Mouse (Mus musculus) v-Abl transformed pro-B cells (cell line): Measurements from ENCODE around the gene Sacm1l.

Source experiments
- in situ Hi-C, 2 experiments: fragments of 400-800 bp; cut with MboI; formaldehyde crosslinking; loops; one replicate each; pipeline ENCODE4 v1.15.1; 2025; ENCODE audit not compliant: unreplicated experiment in 2 of 2

The Sacm1l gene

DNA sequence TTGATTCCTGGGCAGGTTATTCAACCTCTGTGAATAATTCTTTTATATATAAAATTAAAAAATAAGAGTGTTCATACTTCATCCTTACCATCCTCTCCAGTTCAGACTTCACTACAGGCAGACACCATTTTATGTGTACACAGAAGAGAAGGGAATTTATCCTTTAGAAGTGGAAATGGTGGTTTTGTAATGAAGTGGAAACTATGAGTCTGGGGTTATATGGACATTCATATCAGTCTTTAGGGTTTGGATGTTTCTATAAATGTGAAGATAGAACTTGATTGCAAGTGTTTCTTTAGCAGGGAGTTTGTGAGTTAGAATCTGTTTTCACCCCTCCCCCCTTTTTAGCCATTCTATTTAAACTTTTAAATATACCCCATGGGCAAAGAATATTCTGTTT, 1.7 kb downstream of the Sacm1l start:
- in situ Hi-C loops, result no loop called here

DNA sequence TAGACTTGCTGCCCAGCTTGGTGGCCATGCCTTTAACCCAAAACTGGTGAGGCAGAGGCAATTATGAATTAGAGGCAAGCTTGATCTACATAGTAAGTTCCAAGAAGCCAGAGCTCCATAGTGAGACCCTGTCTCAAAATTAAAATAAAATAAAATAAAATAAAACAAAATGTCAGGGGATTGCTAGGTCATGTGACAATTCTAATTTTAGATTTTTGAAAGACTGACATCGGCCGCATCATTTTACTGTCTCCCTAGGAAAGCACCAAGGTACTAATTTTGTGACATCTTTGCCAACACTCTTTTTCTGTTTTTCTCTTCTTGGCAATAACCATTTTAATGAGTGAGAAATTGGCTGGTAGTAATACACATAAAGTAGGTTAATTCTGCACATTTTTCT, 7.1 kb downstream of the Sacm1l start:
- in situ Hi-C loops, result no loop called here

DNA sequence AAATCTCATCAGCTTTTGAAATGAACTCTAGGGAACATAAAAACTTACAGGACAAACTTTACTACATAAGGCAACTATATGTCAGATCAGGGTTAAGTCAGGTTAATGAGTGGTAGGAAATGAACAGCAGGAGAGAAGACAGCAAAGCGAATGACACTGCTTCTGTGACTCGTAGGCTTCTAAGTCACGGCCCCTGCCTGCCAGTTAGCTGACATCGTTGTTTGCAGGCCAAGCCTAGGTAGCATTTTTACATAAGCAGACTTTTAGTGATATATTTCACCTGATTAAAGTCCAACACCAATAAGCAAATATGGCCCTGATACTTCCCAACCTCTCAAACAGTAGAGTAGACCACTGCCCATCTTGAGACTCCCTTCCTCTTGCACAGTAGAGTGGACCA, 8.6 kb downstream of the Sacm1l start:
- in situ Hi-C loops, result no loop called here

DNA sequence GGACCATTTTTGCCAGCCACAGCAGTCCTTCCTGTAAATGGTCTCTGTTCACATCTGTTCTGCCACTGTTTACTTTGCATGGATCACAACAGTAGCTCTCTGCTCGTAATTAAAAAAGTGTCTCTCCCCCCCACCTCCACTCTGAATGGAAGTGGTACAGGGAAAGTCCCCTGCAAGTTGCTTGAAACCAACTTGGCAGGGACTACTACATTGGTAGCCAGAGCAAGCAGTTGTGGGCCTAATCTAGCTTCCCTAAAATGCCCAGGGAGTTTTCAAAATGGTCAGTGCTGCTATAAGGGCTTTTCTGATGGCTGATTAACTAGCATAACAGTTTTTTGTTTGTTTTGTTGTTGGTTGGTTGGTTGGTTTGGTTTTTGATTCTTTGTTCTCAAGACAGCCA, 9.5 kb downstream of the Sacm1l start:
- in situ Hi-C loops, result no loop called here

DNA sequence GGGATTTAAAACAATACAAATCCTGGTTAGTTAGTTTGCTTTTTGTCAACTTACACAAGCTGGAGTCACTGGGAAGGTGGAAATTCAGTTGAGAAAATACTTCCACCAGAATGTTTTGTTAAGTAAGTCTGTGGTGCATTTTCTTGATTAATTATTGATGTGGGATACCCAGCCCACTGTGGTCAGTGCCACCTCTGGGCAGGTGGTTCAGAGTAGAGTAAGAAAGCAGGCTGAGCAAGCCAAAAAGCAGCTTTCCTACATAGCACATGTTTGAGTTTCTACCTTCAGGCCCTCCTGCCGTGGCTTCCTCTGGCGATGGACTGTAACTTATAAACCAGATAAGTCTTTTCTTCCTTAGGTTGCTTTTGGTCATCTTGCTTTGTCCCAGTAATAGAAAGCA, 10.3 kb downstream of the Sacm1l start:
- in situ Hi-C loops, result no loop called here

DNA sequence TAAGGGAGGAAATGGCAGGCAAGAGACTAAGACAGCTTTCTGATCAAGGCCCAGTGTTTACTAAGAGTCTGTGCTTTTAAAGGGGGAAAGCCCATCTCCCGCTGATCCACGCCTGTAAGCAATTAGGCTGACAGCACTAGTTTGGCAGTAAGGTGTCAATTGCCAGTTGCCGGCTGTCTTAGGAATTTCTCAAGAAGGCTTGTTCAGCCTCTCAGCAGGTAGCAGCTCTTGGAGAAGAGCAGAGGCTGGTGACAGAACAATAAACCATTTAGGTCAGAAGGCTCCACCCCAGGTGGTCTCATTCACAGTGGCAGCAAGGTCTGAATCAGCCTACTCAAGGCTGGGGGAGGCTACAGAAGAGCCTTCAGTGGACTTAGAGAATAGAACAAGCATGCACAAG, 25.0 kb downstream of the Sacm1l start:
- in situ Hi-C loops, result no loop called here

DNA sequence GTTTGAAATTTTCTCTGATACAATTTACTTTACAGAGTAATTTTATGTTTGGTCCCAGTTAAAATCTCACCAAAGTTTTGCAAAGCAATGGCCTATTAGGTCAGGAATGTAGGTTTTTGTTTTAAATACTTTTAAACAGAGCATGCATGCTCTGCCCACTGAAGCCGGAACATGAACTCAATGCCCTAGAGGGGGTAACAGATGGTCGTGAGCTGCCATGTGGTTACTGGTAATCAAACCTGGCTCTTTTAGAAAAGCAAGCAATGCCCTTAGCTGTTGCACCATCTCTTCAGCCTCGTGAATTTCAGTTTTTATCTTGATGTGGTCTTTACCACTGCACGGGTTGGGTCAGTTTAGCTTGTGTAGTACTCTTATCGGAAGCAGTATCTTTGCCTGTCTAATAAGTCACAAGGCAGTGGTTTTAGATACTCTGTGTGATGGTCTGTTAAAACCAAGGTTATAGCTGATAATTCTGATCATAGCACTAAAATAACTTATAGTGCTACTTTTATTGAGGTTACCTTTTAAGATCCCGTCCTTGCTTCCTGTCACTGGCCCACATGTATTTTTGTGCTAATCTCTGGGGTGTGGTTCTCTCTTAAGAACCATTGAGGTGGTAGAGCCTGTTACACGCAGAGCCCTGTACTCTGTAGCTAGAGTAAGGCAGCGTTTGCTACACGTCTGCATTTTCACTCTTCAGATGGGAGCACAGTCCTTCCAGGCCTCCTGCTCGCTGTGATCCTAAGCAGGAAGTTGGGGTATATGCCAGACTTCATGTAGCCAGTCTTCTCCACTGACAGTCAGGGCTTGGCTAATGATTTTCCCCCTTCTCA, 48.0 kb downstream of the Sacm1l start:
- in situ Hi-C loops, result no loop called here

DNA sequence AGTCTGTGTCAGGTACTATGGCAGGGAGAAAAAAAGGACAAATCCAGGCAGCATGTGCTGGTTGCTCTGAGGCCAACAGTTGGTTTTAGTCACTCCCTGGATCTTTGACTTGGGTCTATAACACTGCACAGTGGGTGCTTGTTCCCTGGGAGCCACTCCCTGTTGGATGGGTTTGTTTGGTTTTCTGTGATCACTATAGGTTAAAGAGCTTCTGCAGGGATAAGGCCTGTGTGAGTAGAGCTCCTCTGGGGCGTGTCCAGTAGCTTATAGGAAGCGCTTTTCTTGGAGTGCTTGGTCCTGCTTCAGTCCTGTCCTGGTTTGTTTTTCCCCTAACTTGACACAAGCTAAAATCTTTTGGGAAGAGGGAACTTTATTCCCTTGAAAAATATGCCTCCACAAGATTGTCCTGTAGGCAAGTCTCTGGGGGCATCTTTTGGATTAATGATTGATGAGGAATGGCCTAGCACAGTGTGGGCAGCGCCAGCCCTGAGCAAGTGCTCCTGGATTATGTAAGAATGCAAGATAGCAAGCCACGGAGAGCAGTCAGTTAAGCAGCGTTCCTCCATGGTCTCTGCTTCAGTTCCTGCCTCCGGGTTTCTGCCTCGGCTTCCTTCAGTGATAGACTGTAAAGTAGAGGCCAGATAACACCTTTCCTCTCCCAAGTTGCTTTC, 59.8 kb downstream of the Sacm1l start:
- in situ Hi-C loops, result no loop called here

DNA sequence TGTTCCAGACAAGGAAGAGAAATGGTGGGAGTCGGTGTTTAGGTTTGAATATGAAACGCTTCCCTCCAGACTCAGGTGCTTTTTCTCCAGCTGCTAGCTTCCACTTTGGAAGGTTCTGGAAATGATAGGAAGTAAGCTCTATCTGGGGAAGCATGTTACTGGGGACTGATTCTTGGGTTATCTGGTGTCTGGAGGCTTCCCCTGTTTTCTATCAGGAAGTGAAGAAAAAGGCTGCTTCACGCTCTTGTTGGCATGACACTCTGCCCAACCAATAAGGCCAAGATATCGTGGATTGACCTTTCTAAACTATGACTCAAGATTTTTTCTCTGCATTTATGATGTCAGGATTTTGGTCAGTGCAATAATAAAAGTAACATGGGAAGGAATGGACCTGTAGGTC, 65.6 kb downstream of the Sacm1l start:
- in situ Hi-C loops, result no loop called here

DNA sequence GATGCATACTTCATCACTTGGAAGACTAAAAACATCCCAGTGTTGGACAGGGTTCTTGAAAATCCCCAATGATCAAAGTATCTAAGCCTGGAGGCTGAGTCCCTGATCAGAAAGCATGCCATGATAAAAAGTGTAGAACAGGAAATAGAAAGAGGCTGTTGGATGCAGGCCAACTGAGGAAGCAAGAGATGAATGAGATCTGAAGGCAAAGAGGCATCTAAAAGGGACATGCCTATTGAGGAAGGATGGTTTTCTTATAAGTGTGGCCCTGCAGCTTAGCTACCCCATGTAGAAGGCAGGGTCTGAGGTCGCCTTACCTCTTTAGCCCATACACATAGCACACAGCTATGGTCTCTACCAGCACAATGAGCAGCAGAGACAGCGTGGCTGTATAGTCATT, 67.4 kb downstream of the Sacm1l start:
- in situ Hi-C loops, result no loop called here

DNA sequence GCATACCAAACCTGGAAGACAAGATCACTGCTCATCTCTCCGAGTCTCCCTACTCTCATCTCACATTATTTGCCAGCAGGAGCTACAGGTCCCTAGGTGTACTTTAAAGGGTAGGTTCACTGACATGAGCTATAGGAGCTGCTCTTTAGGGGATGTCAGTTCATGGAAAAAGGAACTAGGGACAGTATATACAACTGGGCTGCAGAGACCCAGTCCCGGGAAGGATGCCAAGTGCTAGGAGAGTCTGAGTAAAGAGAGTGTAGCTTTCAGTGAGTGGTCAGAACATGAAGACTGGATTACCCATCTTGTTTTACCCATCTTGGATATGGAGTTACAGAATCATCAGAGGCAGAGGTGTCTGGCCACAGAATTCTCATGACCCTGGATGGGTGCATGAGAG, 67.8 kb downstream of the Sacm1l start:
- in situ Hi-C loops, result no loop called here

DNA sequence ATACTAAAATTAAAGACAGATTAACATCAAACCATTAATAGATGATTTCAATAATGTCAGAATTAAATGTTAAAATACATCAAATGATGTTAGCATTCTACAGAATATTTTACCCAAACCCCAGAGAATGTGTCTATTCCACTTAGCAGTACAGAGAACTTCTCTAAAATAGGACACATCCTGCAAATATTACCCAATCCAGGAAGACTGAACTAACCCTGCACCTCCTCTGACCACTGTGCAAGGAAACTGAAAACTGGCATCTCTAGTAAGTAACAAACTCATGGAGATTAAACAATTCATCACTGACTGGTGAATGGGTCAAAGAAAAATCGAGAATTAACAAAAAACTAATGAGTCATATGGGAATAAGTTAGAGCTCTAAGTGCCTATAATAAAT, 72.0 kb downstream of the Sacm1l start:
- in situ Hi-C loops, result no loop called here

DNA sequence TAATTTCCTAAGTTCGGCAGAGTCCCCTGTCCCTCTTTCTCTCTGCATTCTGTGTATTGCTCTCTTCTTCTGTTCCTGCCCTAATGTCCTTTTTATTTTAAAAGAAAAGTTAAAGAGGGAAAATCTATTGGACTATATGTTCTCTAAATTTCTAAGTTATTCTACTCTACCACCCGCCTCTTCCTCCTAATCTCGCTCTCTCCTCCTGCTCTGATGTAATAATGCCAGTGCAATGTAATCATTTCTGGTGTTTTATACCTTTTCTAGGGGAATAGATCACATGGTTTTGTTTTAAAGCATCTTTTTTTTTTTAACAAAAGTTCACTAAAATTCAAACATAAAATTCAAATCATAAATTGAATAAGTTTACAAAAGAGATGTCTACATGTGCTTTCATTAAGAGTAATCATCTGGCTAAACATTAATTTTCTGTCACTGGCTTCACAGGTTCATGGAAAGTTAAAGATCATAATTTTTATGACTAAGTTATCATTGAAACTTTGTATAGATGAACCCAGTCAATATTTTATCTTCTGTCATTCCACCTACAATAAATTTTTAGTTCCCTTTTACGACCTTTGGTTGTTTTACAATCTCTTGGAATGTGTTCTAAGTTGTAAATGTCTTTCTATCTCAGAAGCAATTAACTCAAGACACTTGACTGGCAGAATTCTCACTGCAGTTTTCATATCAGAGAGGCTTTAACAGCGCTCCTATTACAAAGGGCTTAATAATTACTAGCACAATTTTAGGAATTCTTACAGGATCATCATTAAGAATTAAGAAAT, 90.9 kb downstream of the Sacm1l start:
- in situ Hi-C loops, result no loop called here

DNA sequence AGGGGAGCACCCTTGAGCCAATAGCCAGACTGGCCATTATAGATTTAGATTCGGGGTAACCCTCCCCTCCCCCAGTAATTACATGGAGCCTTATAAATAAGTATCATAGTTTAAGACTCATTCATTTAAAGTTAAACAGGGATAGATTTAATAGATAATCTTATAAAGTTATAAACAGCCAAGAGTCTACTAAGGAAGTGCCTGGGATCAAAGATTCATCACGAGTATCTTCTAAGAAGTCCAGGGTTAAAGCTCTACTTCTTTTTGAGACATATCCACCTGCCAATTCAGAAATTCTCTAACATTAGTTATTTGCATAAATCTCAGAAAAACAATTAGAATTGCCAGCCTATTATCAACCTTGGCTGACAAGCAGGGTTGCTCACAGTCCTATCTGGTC, 95.2 kb downstream of the Sacm1l start:
- in situ Hi-C loops, result no loop called here

DNA sequence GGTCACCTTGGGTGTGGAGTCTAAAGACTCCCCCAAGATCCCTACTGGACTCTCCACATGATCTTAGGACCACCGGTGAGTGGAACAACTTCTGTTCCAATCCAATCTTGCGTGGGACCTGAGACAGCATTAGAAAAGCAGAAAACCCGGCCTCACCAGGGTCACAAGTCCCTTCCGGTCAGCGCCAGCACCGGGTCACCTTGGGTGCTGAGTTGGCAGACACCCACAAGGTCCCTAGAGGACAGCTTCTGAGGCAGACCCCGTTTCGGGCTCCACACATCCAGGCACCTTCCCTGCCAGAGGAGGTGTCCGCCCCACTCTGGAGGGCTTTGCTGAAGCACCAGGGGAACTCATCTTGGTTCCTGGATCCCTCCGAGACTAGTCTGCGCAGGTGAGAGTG, 96.3 kb downstream of the Sacm1l start:
- in situ Hi-C loops, result no loop called here

DNA sequence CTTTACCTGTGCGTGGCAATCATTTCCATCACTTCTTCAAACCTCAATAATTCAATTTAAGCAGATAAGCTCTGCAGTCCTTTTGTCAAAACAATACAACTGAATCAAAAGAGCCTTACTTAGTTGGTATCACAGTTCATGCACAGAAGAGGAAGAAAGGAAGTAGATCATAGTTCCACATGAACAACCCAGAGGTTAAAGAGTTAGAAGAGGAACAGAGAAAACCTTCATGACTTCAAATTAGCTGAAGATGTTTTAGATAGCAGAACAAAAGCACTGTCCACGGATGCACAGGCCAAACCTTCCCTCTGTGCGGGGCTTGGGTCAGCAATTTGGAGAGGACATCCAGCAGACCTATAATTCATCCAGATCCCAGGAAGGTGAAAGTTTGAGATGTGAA, 102.1 kb downstream of the Sacm1l start:
- in situ Hi-C loops, result no loop called here

DNA sequence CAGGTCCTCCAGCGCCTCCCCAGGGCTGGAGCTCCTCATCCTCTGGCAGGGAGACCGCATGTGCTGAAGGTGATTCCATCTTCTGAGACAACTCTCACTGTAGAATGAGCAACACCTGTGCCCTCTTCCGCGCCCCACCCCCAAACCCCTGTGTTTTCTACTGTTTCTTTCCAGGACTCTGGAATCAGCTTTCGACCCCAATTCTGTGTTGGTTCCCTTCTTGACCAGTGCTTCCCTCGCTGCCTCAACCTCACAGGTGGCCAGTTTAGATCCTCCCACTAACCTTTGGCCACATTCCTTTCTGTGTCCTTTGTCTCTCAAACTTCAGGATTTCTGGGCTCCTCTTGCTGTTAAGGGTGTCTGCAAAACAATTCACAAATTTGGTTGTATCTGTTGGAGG, 102.7 kb downstream of the Sacm1l start, which contains the start of gene Slc6a20b:
Slc6a20b (minus strand) TSS at position 285 of the 400 bp plus-strand sequence.
- in situ Hi-C loops, result no loop called here

DNA sequence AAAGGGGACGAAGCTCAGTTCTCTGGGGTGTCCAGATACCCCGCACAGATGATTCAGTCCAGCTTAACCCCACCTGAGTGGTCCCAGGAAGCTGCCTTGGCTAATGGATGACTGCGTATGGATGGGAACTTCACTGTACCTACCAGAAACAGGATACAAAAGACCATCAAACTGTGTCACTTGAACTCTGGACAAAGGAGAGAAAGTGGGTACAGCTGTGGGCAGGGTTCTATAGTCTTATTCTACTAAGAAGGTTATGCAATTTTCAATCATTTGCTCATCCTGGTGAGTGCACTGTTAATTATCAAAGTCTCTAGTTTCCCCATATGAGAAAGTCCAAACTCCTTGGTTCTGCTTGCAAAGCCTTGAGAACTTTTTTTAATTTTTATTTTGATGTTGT, 103.4 kb downstream of the Sacm1l start:
- in situ Hi-C loops, result no loop called here

DNA sequence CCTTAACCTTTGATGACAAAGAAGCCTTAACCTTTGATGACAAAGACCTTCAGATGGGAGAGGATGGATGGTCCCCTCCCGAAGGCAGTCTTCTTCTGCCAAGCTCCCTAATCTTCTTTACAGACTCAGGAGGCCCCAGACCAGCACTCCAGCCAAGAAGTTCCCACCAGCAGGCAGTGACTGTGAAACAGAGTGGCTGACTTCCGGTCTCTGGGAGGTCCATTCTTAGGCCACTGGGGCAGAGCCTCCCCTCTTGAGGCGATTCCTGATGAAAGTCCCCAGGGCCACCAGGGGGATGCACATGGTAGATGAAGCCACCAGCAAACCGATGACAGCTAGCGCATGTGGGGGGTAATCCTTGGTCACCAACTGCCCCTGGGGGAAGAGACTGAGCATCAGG, 107.2 kb downstream of the Sacm1l start:
- in situ Hi-C loops, result no loop called here

DNA sequence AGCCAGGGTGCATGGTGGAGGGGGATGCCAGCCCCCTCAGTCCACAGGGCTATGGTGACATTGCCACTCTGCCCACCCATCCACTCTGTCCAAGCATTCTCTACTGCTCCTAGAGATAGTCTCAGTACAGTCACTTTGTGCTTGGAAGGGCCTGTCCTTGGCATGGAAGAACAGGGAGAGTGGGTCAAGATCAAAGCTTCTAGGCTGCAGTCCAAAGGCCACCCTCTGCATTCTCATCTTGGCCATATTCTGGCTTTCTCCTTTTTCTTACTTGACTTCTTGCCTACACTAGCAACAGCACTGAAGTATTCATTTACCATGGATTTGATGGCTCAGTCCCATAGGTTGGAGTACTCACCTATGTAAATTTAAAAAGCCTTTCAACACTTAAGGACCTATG, 108.7 kb downstream of the Sacm1l start:
- in situ Hi-C loops, result no loop called here

DNA sequence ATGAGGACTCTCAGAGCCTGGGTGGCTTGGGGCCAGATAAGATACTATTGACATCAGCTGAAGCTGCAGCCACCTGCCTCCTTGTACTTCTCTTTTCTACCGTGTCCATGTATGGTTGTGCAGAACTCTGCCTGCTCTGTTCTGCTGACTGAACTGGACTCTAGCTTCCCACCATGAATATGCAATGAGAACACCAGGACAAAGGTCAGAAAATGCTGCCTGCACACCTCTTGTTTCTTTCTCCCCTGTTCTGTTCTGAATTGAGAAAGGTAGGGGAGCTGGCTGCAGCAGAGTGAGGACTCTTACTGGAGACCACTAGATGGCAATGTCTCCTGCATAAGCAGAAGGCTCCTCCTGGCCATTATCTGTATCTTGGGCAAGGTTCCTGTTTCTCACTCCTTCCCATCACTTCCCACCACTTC, 109.1 kb downstream of the Sacm1l start:
- in situ Hi-C loops, result no loop called here
